Comparison of ENCODE assay signal across 7 mouse cellular contexts in genomic region chr13:95968031-95968430, GRCm38 (mm10).
A peak's percentile ranks its signal among the peaks of the same experiment; 100 is the strongest.
DNase-seq lines count a peak whose midpoint lies in the region; ATAC-seq and TF ChIP-seq lines count a peak whose summit lies in the region.
"Not testable (repeated sequence)": the region's sequence is repeated elsewhere in the genome, so short reads cannot be mapped to it uniquely, and the experiment has no call there.

No protein-coding gene starts in this region.

- 0 out of 2 replicates have a peak, but pooled peaks have one; percentile 12 for ATAC-seq in forebrain, embryonic 15.5 days (replicated peaks)
- peak; percentile 41 for ATAC-seq in hindbrain, embryonic 11.5 days (ENCODE audit: low FRiP score)
- ATAC-seq in lung, embryonic 14.5 days (ENCODE audit: insufficient read depth), result 0 out of 2 replicates have a peak, but pooled peaks have one; percentile 7
- 0 out of 2 replicates have a peak, but pooled peaks have one; percentile 49 for ATAC-seq in neural tube, embryonic 13.5 days (ENCODE audit: low read depth)

- H3K4me3 ChIP-seq in embryonic facial prominence, embryonic 10.5 days; forebrain, embryonic 15.5 days; hindbrain, embryonic 11.5 days (ENCODE audit: low read depth, low read length); lung, embryonic 14.5 days (ENCODE audit: low read depth, low read length); neural tube, embryonic 13.5 days: not testable (repeated sequence)

- H3K9ac ChIP-seq in forebrain, embryonic 15.5 days (replicated peaks); hindbrain, embryonic 11.5 days (ENCODE audit: low read depth, low read length); lung, embryonic 14.5 days; neural tube, embryonic 13.5 days: not testable (repeated sequence)

- H3K27me3 ChIP-seq in embryonic facial prominence, embryonic 10.5 days (replicated peaks; ENCODE audit: low read depth, poor library complexity, severe bottlenecking), result peaks cover 11% of the 10 kb centered on the region; the same call in 1 of the 2 replicates
- not testable (repeated sequence) for H3K27me3 ChIP-seq in forebrain, embryonic 15.5 days; hindbrain, embryonic 11.5 days (ENCODE audit: control insufficient read depth, insufficient read depth, low read length); lung, embryonic 14.5 days (ENCODE audit: insufficient read depth, low read length); neural tube, embryonic 13.5 days

- WGBS in embryonic facial prominence, embryonic 10.5 days, result 78% methylated on average over 2 of the region's 2 CpGs
- WGBS in forebrain, embryonic 15.5 days, result 78% methylated on average over 2 of the region's 2 CpGs
- 49% methylated on average over 2 of the region's 2 CpGs for WGBS in hindbrain, embryonic 11.5 days
- WGBS in lung, embryonic 14.5 days, result 84% methylated on average over 2 of the region's 2 CpGs
- 58% methylated on average over 2 of the region's 2 CpGs for WGBS in neural tube, embryonic 13.5 days

- peaks cover 46% of the 10 kb centered on the region for H3K4me1 ChIP-seq in embryonic facial prominence, embryonic 10.5 days
- H3K4me1 ChIP-seq in forebrain, embryonic 15.5 days; hindbrain, embryonic 11.5 days (replicated peaks; ENCODE audit: control insufficient read depth, insufficient read depth, low read length); lung, embryonic 14.5 days (ENCODE audit: insufficient read depth): not testable (repeated sequence)
- H3K4me1 ChIP-seq in neural tube, embryonic 13.5 days (replicated peaks), result peaks cover 13% of the 10 kb centered on the region

- DNase-seq in 3T3-L1 (ENCODE audit: low read depth, low spot score), result peak; percentile 39
- DNase-seq in adrenal gland, postnatal 36 days, result peak; percentile 33 to 41
- DNase-seq in embryonic facial prominence, embryonic 10.5 days (ENCODE audit: low spot score); hindbrain, embryonic 11.5 days (ENCODE audit: low spot score); lung, embryonic 14.5 days: not testable (repeated sequence)

- H3K9me3 ChIP-seq in embryonic facial prominence, embryonic 10.5 days; forebrain, embryonic 15.5 days; hindbrain, embryonic 11.5 days (ENCODE audit: control insufficient read depth, low read length); lung, embryonic 14.5 days (ENCODE audit: low read depth, low read length); neural tube, embryonic 13.5 days: not testable (repeated sequence)

- H3K36me3 ChIP-seq in embryonic facial prominence, embryonic 10.5 days (replicated peaks); forebrain, embryonic 15.5 days; hindbrain, embryonic 11.5 days (ENCODE audit: control insufficient read depth, insufficient read depth, low read length); lung, embryonic 14.5 days (ENCODE audit: insufficient read depth); neural tube, embryonic 13.5 days: not testable (repeated sequence)

- H3K4me2 ChIP-seq in forebrain, embryonic 15.5 days (replicated peaks); hindbrain, embryonic 11.5 days (replicated peaks; ENCODE audit: low read depth, low read length); lung, embryonic 14.5 days; neural tube, embryonic 13.5 days: not testable (repeated sequence)

- TF ChIP-seq CTCF in lung, embryonic 14.5 days (IDR thresholded peaks at IDR 0.05; ENCODE audit: low read depth), result not testable (repeated sequence)

- H3K27ac ChIP-seq in embryonic facial prominence, embryonic 10.5 days (replicated peaks), result 0 out of 2 replicates have a peak overlapping the region, but pooled peaks have one; percentile 44
- H3K27ac ChIP-seq in forebrain, embryonic 15.5 days (replicated peaks); hindbrain, embryonic 11.5 days (ENCODE audit: low read depth, low read length); lung, embryonic 14.5 days (ENCODE audit: low read depth); neural tube, embryonic 13.5 days (replicated peaks): not testable (repeated sequence)
